Comparison of ENCODE assay signal across 28 mouse cellular contexts in the genomic region with DNA sequence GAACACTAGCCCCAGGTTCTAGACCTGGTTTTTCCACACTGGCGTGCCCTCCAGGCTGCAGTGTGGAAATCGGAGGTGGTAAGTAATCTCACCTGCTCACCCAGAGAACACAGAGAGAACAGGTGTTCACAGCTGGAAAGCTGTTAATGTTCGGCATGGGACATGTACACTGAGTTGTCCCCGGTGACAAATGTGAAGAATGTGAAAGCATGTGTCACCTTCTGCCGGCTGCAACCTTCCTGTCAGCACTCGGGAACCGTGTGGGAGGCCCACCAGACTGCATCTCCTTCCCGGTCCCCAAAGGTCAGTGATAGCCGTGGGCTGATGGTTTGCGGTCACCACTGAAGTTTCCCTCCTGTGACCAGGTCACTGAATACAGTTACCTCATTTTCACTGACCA. TPM values are rescaled to one million over a fixed set of nuclear protein-coding genes. Genes with fewer than 3 reads are reported as not detected.
"Had no signal": no experiment of that assay in that cellular context is flagged by ENCODE, and none has a peak within 500 bp of the region (broad histone marks: within the 10 kb centered on the region; RNA-seq: fewer than 3 reads in every experiment).

No protein-coding gene starts in this region.

- ATAC-seq: forebrain, embryonic 16.5 days; hindbrain, embryonic 16.5 days; inflammation-experienced regulatory T-cells, adult 6 months; intestine, embryonic 15.5 days; intestine, postnatal 0 days; liver, postnatal 0 days had no signal

- H3K4me2 ChIP-seq: hindbrain, embryonic 12.5 days; hindbrain, embryonic 14.5 days; intestine, embryonic 15.5 days; limb, embryonic 12.5 days; liver, embryonic 11.5 days; liver, embryonic 13.5 days; liver, embryonic 15.5 days had no signal

- H3K27me3 ChIP-seq: hindbrain, embryonic 12.5 days; intestine, embryonic 15.5 days; liver, embryonic 13.5 days; liver, embryonic 15.5 days had no signal

- H3K4me3 ChIP-seq: gastrocnemius, adult 2 months; heart, adult 2 months; hindbrain, embryonic 10.5 days; hindbrain, embryonic 12.5 days; intestine, embryonic 15.5 days; layer of hippocampus, adult 2 months; left cerebral cortex, adult 2 months; limb, embryonic 10.5 days; limb, embryonic 12.5 days; liver, embryonic 13.5 days; liver, embryonic 15.5 days had no signal

- H3K4me1 ChIP-seq: intestine, embryonic 15.5 days had no signal

- DNase-seq: gastrocnemius, adult 2 months; gastrocnemius, postnatal 10 days; gastrocnemius, postnatal 25 days; heart, adult 2 months; kidney, adult 18-20 months; kidney, adult 8-10 months; kidney, postnatal 10 days; kidney, postnatal 25 days; kidney, postnatal 4 days; liver; liver, embryonic 13.5 days; liver, postnatal 0 days; lung, adult 2 months had no signal

- H3K27ac ChIP-seq: gastrocnemius, adult 2 months; heart, adult 2 months; hindbrain, embryonic 10.5 days; hindbrain, embryonic 12.5 days; hindbrain, embryonic 14.5 days; intestine, embryonic 15.5 days; layer of hippocampus, adult 2 months; left cerebral cortex, adult 2 months; limb, embryonic 10.5 days; limb, embryonic 12.5 days; liver, embryonic 13.5 days; liver, embryonic 15.5 days had no signal

- H3K36me3 ChIP-seq: hindbrain, embryonic 10.5 days; hindbrain, embryonic 12.5 days; intestine, embryonic 15.5 days; liver, embryonic 13.5 days; liver, embryonic 15.5 days had no signal

- H3K9ac ChIP-seq: hindbrain, embryonic 12.5 days; hindbrain, embryonic 14.5 days; intestine, embryonic 15.5 days; limb, embryonic 12.5 days; liver, embryonic 13.5 days; liver, embryonic 15.5 days; liver, postnatal 0 days had no signal

- H3K9me3 ChIP-seq: hindbrain, embryonic 10.5 days; hindbrain, embryonic 12.5 days; intestine, embryonic 15.5 days; limb, embryonic 10.5 days; limb, embryonic 12.5 days; liver, embryonic 13.5 days; liver, embryonic 15.5 days had no signal

RNA-seq across cellular contexts. Expression of gene P4ha2, which starts 32.4 kb away (rescaled TPM):
- total RNA-seq: granulocyte monocyte progenitor cell, adult 5-6 weeks had no signal
- polyA plus RNA-seq: inflammation-experienced regulatory T-cells, adult 6 months had no signal
